Mouse (Mus musculus): Measurements from ENCODE around the gene Lpar3. TPM values are rescaled to one million over a fixed set of nuclear protein-coding genes. Genes with fewer than 3 reads are reported as not detected.

Gene Lpar3
- total RNA-seq, 2 experiments from 2014 or later: 0.22 to 0.44 TPM

GRCm38 (mm10) chr3:146311121-146311538 lies 90.4 kb downstream of the Lpar3 start:
- Histone ChIP-seq H3K4me3 (no peak overlapping the region), H3K27ac (no peak overlapping the region)
- DNase-seq (ENCODE audit: low spot score in 2 of 2): no peak
- no peak for TF ChIP-seq CTCF (conservative IDR thresholded peaks at IDR 0.05)

GRCm38 (mm10) chr3:146315414-146315813 lies 94.7 kb downstream of the Lpar3 start:
- DNase-seq (ENCODE audit: low spot score in 2 of 2): no peak
- no peak overlapping the region for H3K27ac ChIP-seq
- TF ChIP-seq CTCF (conservative IDR thresholded peaks at IDR 0.05): no peak
- H3K4me3 ChIP-seq: no peak overlapping the region

DNA sequence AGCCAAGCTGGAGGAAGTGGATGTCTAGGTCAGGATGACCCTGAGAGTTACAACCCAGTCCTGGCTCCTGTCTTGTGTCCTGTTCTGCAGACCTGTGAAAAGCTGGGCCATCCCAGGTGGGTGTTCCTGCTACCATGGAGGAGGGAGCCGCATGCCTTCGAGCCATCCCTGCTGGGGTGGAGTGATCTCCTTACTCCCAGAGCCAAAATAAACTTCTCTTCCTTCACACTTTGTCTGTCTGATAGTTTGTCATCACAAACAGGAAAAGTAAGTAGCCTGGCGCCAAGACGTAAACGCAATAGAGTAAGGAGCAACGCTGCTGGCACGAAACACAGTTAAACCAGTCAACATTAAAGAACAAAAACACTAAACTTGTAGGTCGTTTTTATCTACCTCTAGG lies 95.5 kb downstream of the Lpar3 start:
- no peak overlapping the region for H3K4me3 ChIP-seq
- no peak for DNase-seq (ENCODE audit: low spot score in 2 of 2)
- TF ChIP-seq CTCF (conservative IDR thresholded peaks at IDR 0.05): no peak
- H3K27ac ChIP-seq: no peak overlapping the region

DNA sequence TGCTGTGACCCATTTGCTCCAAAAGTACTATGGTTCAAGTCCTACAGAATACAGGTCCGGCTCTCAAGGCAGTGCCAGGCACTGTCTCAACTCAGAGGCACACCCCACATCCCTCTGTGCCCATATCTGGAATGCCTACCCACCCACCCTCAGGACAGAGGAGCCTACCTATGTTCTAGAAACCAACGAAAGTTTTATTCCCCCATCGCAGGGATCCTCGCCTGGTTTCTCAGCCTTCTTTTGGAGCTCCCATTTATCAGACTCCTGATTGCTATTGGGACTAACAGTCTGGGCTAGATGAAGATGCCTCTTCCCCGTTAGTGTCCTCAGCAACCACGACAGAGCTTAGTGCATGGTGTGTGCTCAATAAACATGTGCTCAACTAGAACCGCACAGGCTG lies 96.6 kb downstream of the Lpar3 start:
- DNase-seq (ENCODE audit: low spot score in 2 of 2): no peak
- TF ChIP-seq CTCF (conservative IDR thresholded peaks at IDR 0.05): no peak
- no peak overlapping the region for H3K4me3 ChIP-seq
- no peak overlapping the region for H3K27ac ChIP-seq

DNA sequence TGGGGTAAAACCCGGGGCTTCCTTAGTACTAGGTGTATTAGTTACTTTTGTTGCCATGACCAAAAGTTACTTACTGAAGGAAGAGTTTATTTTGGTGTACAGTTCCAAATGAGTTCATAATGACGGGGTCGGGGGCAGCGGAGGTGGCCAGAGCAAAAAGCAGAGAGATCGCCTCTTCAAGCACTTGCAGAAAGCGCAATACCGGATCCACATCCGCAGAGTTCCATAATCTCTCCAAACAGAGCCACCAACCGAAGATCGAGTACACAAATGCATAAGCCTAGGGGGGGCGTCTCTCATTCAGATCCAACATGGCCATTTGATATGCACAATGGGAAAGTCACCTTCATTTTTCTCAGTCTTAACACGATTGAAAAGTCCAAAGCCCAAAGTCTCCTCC lies 97.1 kb downstream of the Lpar3 start:
- DNase-seq (ENCODE audit: low spot score in 2 of 2): no peak
- no peak for TF ChIP-seq CTCF (conservative IDR thresholded peaks at IDR 0.05)
- Histone ChIP-seq H3K27ac (no peak overlapping the region), H3K4me3 (no peak overlapping the region)

- no peak for DNase-seq (ENCODE audit: low spot score in 2 of 2)
- no peak for TF ChIP-seq CTCF (conservative IDR thresholded peaks at IDR 0.05)
- peak overlapping the region; percentile 7; the same call in 1 of the 2 replicates for H3K4me3 ChIP-seq
- 0 out of 2 replicates have a peak overlapping the region, but pooled peaks have one; percentile 36 for H3K27ac ChIP-seq
These were observed 97.8 kb downstream of the Lpar3 start for GRCm38 (mm10) chr3:146318520-146318938.

DNA sequence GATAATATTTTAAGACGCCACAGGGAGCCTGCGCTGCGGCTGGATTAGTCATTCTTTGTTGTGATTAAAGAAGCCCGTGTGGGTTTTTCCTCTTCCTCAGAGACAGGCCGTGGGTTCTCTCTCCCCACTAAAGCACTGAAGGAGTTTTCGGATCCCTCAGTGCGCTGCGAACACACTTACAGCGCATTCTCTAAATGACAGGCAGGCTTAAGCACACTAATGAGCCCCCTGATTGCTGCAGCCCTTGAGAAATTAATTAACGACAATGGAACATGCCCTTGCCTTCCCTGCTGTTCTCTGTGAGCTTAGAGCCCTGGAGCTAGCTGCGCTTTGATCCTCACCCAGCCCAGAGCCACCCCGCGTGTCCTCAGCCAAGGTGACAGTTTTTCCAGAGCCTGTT lies 98.2 kb downstream of the Lpar3 start:
- TF ChIP-seq CTCF (conservative IDR thresholded peaks at IDR 0.05): no peak
- DNase-seq (ENCODE audit: low spot score in 2 of 2): no peak
- peak overlapping the region; percentile 7; the same call in 1 of the 2 replicates for H3K4me3 ChIP-seq
- 0 out of 2 replicates have a peak overlapping the region, but pooled peaks have one; percentile 36 for H3K27ac ChIP-seq

DNA sequence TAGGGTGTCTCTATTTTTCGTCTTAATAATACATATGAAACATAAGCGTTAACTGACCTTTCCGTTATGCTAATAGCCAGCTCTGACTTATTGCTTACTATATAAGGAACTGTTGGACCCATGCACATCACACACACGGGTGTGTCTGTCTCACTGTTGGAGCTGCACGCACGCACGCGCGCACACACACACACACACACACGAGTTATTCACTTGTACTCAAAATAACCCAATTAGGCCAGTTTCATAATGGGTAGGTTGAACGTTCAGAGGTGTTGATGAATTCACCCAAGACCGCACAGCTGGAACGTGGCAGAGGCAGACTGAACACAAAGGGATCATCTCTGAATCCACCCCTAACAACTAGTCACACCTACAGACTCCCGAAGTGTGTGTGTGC lies 98.7 kb downstream of the Lpar3 start:
- DNase-seq (ENCODE audit: low spot score in 2 of 2): no peak
- Histone ChIP-seq H3K27ac (no peak overlapping the region), H3K4me3 (no peak overlapping the region)
- no peak for TF ChIP-seq CTCF (conservative IDR thresholded peaks at IDR 0.05)

GRCm38 (mm10) chr3:146324949-146325348 lies 104.2 kb downstream of the Lpar3 start:
- no peak overlapping the region for H3K27ac ChIP-seq
- no peak overlapping the region for H3K4me3 ChIP-seq
- TF ChIP-seq CTCF (conservative IDR thresholded peaks at IDR 0.05): no peak
- DNase-seq (ENCODE audit: low spot score in 2 of 2): no peak

DNA sequence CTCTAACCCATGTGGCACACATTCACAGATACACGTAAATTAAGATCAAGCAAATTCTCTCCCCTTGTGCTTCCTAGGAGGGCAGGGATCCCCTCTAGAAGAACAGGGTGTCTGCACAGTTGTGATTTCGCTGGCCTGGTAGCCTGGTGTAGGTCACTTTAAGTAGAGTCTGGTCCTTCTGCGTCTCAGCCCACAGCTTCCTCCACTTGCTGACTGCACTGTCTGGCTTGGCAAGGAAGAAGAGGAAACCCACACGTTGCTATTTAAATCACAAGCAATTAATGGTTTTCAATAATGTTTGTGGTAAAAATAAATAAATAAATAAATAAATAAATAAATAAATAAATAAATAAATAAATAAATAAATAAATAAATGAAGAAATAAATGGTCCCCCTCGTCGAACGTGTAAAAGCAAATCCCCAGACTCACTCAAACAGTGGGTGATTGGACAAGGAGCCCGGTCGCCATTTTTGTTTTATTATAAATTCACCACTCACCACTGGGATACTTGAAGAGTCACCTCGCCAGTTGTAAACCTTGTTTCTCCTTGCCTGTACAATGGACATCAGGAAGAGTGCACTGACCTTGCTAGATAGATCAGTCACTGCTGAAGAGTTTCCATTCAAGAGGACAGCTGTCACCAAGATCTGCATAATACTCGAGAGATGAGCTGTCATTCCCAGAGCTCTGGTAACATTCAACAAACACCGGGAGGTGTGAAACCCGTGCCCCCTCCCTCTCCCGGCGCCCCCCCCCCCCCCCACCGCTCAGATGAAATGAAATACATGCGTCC lies 106.2 kb downstream of the Lpar3 start:
- Histone ChIP-seq H3K27ac (no peak overlapping the region), H3K4me3 (no peak overlapping the region)
- no peak for DNase-seq (ENCODE audit: low spot score in 2 of 2)
- no peak for TF ChIP-seq CTCF (conservative IDR thresholded peaks at IDR 0.05)

DNA sequence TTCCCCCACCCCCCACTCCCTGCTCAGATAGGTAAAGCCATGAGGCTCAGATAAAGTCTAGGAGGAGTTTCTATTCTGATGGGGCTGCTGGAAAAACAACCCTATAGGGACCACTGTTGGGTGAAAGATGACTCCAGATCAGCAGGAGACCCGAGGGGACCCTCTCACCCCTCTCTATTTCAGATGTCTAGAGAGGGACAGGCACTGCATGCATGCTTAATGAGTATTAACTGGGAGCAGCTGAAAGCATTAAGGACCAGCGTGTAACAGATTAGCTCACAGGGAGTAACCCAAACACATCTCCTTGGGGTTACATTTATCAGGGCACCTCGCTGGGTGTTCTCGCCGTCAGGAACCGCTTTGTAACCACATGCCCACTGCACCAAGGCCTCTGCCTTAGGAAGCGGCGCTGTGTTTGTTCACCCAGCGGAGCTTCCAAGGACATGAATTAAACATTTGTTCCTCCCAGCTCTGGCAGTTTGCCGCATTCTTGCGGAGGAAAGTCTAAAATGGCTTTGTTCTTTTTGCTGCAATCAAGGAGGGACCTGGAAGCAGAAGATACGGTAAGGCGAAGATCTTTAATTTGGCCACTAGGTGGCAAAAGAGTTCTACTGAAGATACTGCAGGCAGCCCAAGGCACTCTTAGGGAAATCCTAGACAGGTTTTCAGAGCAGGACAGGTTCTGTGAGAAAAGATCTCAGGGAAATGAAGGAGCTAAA lies 106.9 kb downstream of the Lpar3 start:
- peak; percentile 77 to 81 for DNase-seq (ENCODE audit: low spot score in 2 of 2)
- H3K4me3 ChIP-seq: peak overlapping the region; percentile 40
- TF ChIP-seq CTCF (conservative IDR thresholded peaks at IDR 0.05): peak; percentile 92
- H3K27ac ChIP-seq: peak overlapping the region; percentile 75; the same call in 1 of the 2 replicates

- DNase-seq (ENCODE audit: low spot score in 2 of 2): no peak
- Histone ChIP-seq H3K27ac (no peak overlapping the region), H3K4me3 (no peak overlapping the region)
- TF ChIP-seq CTCF (conservative IDR thresholded peaks at IDR 0.05): no peak
These were observed 108.0 kb downstream of the Lpar3 start for GRCm38 (mm10) chr3:146328749-146329148.

DNA sequence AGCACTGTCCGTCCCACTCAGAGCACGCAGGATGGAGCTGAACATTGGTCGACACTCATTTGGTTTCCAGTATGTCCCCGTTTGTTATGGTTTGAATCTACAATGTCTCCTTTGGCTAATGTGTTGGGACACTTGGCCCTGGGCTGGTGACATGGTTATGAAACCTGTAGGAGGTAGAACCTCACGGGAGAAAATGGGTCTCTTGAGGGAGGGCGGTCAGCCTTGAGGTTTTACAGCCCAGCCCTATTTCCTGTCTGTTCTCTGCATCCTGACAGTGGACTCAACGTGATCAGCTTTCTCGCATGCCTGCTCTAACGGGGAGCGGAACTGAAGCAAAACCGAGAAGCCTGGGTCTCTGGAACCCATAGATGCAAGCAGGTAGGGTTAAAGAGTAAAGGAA lies 111.1 kb downstream of the Lpar3 start:
- Histone ChIP-seq H3K27ac (no peak overlapping the region), H3K4me3 (no peak overlapping the region)
- TF ChIP-seq CTCF (conservative IDR thresholded peaks at IDR 0.05): no peak
- no peak for DNase-seq (ENCODE audit: low spot score in 2 of 2)
